Mouse (Mus musculus): Measurements from ENCODE around the gene Cabp1. TPM values are rescaled to one million over a fixed set of nuclear protein-coding genes. Genes with fewer than 3 reads are reported as not detected.

The Cabp1 gene
- polyA plus RNA-seq, 1 experiment from 2014 or later = 1.00 TPM

DNA sequence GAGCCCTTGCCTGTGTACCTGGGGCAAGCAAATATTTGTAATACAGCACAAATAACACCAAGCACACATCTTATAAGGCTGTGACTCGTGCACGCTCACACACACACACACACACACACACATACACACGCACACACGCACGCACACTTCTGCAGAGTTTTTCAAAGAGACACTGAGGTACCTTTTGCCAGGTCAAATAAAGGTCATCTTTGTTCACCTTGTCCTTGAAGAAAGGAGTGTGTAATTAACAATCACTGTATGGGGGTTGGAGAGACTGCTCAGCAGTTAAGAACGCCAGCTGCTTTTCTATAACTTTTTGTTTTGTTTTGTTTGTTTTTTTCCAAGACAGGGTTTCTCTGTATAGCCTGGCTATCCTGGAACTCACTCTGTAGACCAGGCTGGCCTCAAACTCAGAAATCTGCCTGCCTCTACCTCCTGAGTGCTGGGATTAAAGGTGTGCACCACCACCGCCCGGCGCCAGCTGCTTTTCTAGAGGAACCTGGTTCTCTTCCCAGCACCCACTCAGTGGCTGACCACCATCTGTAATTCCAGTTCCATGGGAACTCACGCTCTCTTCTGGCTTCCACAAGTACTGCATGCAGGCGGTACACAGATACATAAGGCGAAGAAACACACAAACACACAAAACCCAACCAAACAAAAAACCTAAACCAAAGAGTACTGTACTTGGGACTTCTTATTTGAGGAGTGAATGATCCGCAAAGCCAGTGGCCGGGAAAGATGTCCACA is 39.0 kb upstream of the Cabp1 start:
- WGBS = 87% methylated on average over 14 of the region's 14 CpGs
- Histone ChIP-seq H3K27me3 (ENCODE audit: control insufficient read depth, insufficient read depth, low read length) (no peaks in the 10 kb centered on the region), H3K4me2 (replicated peaks; ENCODE audit: low read depth, low read length) (no peak overlapping the region), H3K36me3 (ENCODE audit: control insufficient read depth, insufficient read depth, low read length) (no peaks in the 10 kb centered on the region), H3K9me3 (ENCODE audit: control insufficient read depth, low read depth, low read length) (no peaks in the 10 kb centered on the region), H3K4me3 (ENCODE audit: low read depth, low read length) (no peak overlapping the region), H3K27ac (ENCODE audit: low read length) (no peak overlapping the region), H3K4me1 (ENCODE audit: control insufficient read depth, insufficient read depth, low read length) (no peaks in the 10 kb centered on the region), H3K9ac (replicated peaks; ENCODE audit: low read depth, low read length) (no peak overlapping the region)
- ATAC-seq (ENCODE audit: insufficient number of reproducible peaks, insufficient read depth, low FRiP score, low read depth) = no peak

DNA sequence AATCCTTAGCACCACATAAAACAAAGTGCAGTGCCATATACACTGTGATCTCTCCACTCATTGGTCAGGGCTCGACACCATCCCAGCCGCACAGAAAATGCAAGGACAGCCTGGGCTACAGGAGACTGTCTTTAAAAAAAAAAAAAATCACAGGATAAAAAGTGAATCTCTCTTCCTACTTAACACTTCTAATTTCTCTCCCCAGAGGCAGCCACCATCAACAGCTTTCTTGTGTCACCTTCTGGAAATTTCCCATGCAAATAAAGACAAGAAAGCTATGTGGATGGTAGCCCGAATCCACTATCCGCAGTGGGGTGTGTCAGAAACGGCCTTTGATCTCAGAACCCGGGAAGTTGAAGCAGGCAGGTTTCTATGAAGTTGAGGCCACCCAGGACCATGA is 38.3 kb upstream of the Cabp1 start:
- Histone ChIP-seq H3K36me3 (ENCODE audit: control insufficient read depth, insufficient read depth, low read length) (no peaks in the 10 kb centered on the region), H3K4me2 (replicated peaks; ENCODE audit: low read depth, low read length) (no peak overlapping the region), H3K27me3 (ENCODE audit: control insufficient read depth, insufficient read depth, low read length) (no peaks in the 10 kb centered on the region), H3K9me3 (ENCODE audit: control insufficient read depth, low read depth, low read length) (no peaks in the 10 kb centered on the region), H3K9ac (replicated peaks; ENCODE audit: low read depth, low read length) (no peak overlapping the region), H3K4me3 (ENCODE audit: low read depth, low read length) (no peak overlapping the region), H3K4me1 (ENCODE audit: control insufficient read depth, insufficient read depth, low read length) (no peaks in the 10 kb centered on the region), H3K27ac (ENCODE audit: low read length) (no peak overlapping the region)
- 58% methylated on average over 6 of the region's 6 CpGs for WGBS
- ATAC-seq (ENCODE audit: insufficient number of reproducible peaks, insufficient read depth, low FRiP score, low read depth) = no peak

DNA sequence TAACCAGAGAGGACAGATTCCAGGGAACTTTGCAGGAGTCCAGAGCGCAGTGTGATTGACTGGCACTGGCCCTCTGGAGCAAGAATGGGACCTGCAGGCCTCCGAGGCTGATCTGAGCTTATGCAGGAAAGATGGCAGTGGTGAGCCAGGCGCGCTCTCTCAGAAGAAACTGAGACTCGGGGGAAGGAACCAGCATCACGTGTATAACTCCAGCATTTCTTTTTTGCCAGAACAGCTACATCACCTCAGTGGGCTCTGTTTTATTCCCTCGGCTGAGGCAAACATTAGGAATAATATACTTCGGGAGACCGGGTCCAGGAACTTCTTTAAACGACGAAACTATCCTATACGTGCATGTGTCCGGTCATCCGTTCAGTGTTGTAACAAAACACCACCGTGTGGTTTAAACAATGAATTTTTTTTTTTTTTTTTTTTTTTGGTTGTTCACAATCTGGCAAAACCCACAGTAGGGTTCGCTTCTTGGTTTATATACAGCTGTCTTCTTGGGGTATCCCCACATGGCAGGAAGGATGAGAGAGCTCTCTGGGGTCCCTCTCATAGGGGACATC is 37.5 kb upstream of the Cabp1 start:
- no peaks in the 10 kb centered on the region for H3K36me3 ChIP-seq (ENCODE audit: control insufficient read depth, insufficient read depth, low read length)
- H3K4me1 ChIP-seq (ENCODE audit: control insufficient read depth, insufficient read depth, low read length) = no peaks in the 10 kb centered on the region
- no peaks in the 10 kb centered on the region for H3K9me3 ChIP-seq (ENCODE audit: control insufficient read depth, low read depth, low read length)
- WGBS = 36% methylated on average over 16 of the region's 16 CpGs
- H3K4me3 ChIP-seq (ENCODE audit: low read depth, low read length) = no peak overlapping the region
- H3K9ac ChIP-seq (replicated peaks; ENCODE audit: low read depth, low read length) = no peak overlapping the region
- no peak overlapping the region for H3K4me2 ChIP-seq (replicated peaks; ENCODE audit: low read depth, low read length)
- no peaks in the 10 kb centered on the region for H3K27me3 ChIP-seq (ENCODE audit: control insufficient read depth, insufficient read depth, low read length)
- H3K27ac ChIP-seq (ENCODE audit: low read length) = no peak overlapping the region
- no peak for ATAC-seq (ENCODE audit: insufficient number of reproducible peaks, insufficient read depth, low FRiP score, low read depth)

DNA sequence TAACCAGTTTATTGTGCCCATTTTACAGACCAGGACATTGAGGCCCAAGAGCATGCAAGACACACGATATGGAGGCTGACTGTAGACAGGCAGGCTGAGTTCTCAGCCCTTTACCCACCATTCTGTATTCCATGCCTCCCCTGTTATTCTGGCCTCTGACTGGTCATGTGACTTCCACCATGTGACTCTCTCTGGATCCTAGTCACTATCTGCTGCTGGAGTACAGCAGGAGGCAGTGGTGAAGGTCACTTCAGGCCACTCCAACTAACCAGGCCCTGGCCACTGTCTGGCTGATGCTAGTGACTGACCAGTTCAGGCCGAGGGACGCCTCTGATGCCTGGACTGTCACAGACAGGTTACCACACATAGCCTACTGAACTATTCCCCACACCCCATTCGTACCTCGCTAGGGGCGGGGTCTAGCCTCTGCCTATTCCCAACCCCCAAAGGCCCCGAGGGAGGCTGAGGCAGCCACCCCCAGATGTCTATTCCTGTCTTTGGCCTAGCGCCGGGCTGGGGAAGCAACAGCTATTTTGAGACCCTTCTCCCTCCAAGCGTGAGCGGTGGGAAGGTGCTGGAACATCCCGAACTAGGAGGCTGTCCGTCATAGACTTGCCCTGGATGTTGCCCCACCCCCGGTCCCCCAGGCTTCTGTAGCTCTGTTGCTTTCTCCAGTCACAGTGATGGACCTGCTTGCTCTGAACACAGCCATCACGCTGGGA is 36.8 kb upstream of the Cabp1 start:
- no peak for ATAC-seq (ENCODE audit: insufficient number of reproducible peaks, insufficient read depth, low FRiP score, low read depth)
- H3K4me3 ChIP-seq (ENCODE audit: low read depth, low read length) = no peak overlapping the region
- 53% methylated on average over 15 of the region's 15 CpGs for WGBS
- H3K4me1 ChIP-seq (ENCODE audit: control insufficient read depth, insufficient read depth, low read length) = no peaks in the 10 kb centered on the region
- no peak overlapping the region for H3K27ac ChIP-seq (ENCODE audit: low read length)
- H3K27me3 ChIP-seq (ENCODE audit: control insufficient read depth, insufficient read depth, low read length) = no peaks in the 10 kb centered on the region
- H3K4me2 ChIP-seq (replicated peaks; ENCODE audit: low read depth, low read length) = no peak overlapping the region
- H3K9ac ChIP-seq (replicated peaks; ENCODE audit: low read depth, low read length) = no peak overlapping the region
- H3K36me3 ChIP-seq (ENCODE audit: control insufficient read depth, insufficient read depth, low read length) = no peaks in the 10 kb centered on the region
- no peaks in the 10 kb centered on the region for H3K9me3 ChIP-seq (ENCODE audit: control insufficient read depth, low read depth, low read length)

DNA sequence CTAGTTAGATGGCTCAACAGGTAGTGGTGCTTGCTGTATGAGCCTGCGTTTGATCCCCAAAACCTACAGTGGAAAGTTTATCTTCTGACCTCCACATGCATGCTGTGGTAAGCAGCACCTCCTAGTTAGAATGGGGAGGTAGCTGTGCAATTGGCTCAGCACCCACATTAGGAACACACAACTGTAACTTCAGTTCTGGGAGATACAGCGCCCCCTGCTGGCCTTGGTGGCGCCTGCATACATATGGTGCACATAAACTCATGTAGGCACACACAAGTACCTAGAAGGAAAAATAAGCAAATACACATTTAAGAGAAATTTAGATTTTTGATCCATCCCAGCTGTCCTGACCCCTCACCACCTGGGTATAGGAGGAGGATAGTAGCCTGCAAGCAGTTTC is 28.3 kb upstream of the Cabp1 start:
- no peak overlapping the region for H3K27ac ChIP-seq (ENCODE audit: low read length)
- no peaks in the 10 kb centered on the region for H3K4me1 ChIP-seq (ENCODE audit: control insufficient read depth, insufficient read depth, low read length)
- no peaks in the 10 kb centered on the region for H3K36me3 ChIP-seq (ENCODE audit: control insufficient read depth, insufficient read depth, low read length)
- H3K27me3 ChIP-seq (ENCODE audit: control insufficient read depth, insufficient read depth, low read length) = no peaks in the 10 kb centered on the region
- no peak for ATAC-seq (ENCODE audit: insufficient number of reproducible peaks, insufficient read depth, low FRiP score, low read depth)
- no peak overlapping the region for H3K9ac ChIP-seq (replicated peaks; ENCODE audit: low read depth, low read length)
- WGBS = 75% methylated on average over 3 of the region's 3 CpGs
- no peaks in the 10 kb centered on the region for H3K9me3 ChIP-seq (ENCODE audit: control insufficient read depth, low read depth, low read length)
- no peak overlapping the region for H3K4me2 ChIP-seq (replicated peaks; ENCODE audit: low read depth, low read length)
- no peak overlapping the region for H3K4me3 ChIP-seq (ENCODE audit: low read depth, low read length)

DNA sequence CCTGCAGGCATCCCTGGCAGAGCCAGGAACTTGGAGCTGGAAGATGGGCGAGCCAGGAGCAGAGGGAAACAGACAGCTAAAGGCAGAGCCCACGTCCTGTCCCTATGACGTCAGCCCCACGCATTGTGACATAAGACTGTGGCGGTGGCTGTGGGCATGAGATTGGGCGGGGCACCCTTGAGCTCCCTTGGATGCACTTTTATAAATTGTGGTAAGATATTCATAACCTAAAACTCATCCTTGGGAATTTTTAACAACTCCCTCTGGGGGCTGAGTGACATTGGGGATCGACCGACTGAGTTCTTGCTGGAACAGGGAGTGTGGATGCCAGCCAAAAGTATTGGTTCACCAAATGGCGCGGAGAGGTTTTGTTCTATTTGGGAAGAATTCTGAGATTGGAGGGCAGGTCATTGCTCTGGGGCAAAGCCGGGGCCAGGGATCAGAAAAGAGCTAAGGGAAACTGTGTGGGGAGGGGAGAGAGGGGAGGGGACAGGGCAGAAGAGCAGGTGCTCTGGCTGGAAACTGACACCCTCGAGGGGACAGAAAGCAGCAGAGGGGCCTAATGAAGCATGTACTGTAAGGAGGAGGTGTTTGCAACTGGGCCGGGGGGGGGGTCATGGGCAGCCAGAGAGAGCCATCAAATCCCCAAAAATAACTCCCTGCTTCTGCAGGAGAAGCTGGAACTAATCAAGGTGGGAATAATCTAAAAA is 26.9 kb upstream of the Cabp1 start:
- H3K36me3 ChIP-seq (ENCODE audit: control insufficient read depth, insufficient read depth, low read length) = no peaks in the 10 kb centered on the region
- no peak for ATAC-seq (ENCODE audit: insufficient number of reproducible peaks, insufficient read depth, low FRiP score, low read depth)
- H3K4me3 ChIP-seq (ENCODE audit: low read depth, low read length) = no peak overlapping the region
- no peaks in the 10 kb centered on the region for H3K4me1 ChIP-seq (ENCODE audit: control insufficient read depth, insufficient read depth, low read length)
- H3K9ac ChIP-seq (replicated peaks; ENCODE audit: low read depth, low read length) = no peak overlapping the region
- no peak overlapping the region for H3K27ac ChIP-seq (ENCODE audit: low read length)
- no peak overlapping the region for H3K4me2 ChIP-seq (replicated peaks; ENCODE audit: low read depth, low read length)
- 43% methylated on average over 13 of the region's 13 CpGs for WGBS
- H3K27me3 ChIP-seq (ENCODE audit: control insufficient read depth, insufficient read depth, low read length) = no peaks in the 10 kb centered on the region
- H3K9me3 ChIP-seq (ENCODE audit: control insufficient read depth, low read depth, low read length) = no peaks in the 10 kb centered on the region

DNA sequence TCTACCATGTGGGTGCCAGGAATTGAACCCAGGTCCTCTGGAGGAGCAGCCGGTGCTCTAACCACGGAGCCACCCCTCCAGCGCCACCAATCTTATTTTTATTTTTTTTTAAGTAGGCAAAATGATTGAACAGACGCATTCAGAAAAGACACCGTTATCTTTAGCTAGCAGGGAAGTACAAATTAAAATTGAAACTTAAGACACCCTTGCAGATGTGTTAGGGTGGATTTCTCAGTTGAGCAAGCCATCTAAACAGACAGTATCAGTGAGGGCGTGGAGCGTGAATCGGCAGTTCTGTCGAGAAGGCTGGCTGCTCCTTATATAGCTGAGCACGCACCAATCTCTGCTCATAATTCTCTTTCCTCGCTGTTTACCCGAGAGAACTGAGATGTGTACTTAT is 23.8 kb upstream of the Cabp1 start:
- H3K27me3 ChIP-seq (ENCODE audit: control insufficient read depth, insufficient read depth, low read length) = no peaks in the 10 kb centered on the region
- no peaks in the 10 kb centered on the region for H3K36me3 ChIP-seq (ENCODE audit: control insufficient read depth, insufficient read depth, low read length)
- no peak for ATAC-seq (ENCODE audit: insufficient number of reproducible peaks, insufficient read depth, low FRiP score, low read depth)
- no peak overlapping the region for H3K4me3 ChIP-seq (ENCODE audit: low read depth, low read length)
- no peak overlapping the region for H3K9ac ChIP-seq (replicated peaks; ENCODE audit: low read depth, low read length)
- H3K27ac ChIP-seq (ENCODE audit: low read length) = no peak overlapping the region
- no peaks in the 10 kb centered on the region for H3K4me1 ChIP-seq (ENCODE audit: control insufficient read depth, insufficient read depth, low read length)
- no peak overlapping the region for H3K4me2 ChIP-seq (replicated peaks; ENCODE audit: low read depth, low read length)
- no peaks in the 10 kb centered on the region for H3K9me3 ChIP-seq (ENCODE audit: control insufficient read depth, low read depth, low read length)
- 88% methylated on average over 12 of the region's 12 CpGs for WGBS
